ENCODE assay signal across 13 mouse cellular contexts in the genomic region with DNA sequence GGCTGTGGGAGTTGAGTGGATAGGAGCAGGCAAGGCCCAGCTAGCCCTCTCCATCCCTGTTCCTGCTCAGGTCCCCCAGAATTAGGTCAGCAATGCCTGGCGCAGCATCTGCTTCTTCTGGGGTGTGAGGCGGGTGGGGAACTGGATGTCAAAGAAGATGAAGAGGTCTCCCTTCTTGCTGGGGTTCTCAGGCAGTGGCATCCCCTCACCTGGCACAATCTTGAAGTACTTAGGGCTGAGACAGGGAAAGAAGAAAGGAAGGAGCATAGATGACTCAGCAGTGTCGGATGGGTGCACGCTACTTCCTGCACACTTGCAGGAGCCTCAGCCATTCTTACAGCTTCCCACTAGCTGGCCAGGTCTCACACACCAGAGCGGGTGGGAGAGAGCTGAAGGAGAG. TPM values are rescaled to one million over a fixed set of nuclear protein-coding genes. Genes with fewer than 3 reads are reported as not detected.
DNase-seq lines count a peak whose midpoint lies in the region; ATAC-seq and TF ChIP-seq lines count a peak whose summit lies in the region.
"Had no signal": no experiment of that assay in that cellular context is flagged by ENCODE, and none has a peak within 500 bp of the region (broad histone marks: within the 10 kb centered on the region; RNA-seq: fewer than 3 reads in every experiment).

No protein-coding gene starts in this region.

- H3K4me2 ChIP-seq in liver, embryonic 12.5 days, result no peak overlapping the region
- no peak overlapping the region for H3K4me2 ChIP-seq in forebrain, postnatal 0 days (ENCODE audit: low read depth)
- no peak overlapping the region for H3K4me2 ChIP-seq in midbrain, embryonic 16.5 days (ENCODE audit: low read length)
- H3K4me2 ChIP-seq: lung, embryonic 14.5 days had no signal

- no peak for TF ChIP-seq POLR2A in ES-Bruce4 (IDR thresholded peaks at IDR 0.05; ENCODE audit: insufficient read depth, low read length)

- peak overlapping the region; percentile 62; the same call in 1 of the 2 replicates for H3K27ac ChIP-seq in ES-Bruce4 (ENCODE audit: insufficient read depth, low read length)
- H3K27ac ChIP-seq in liver, embryonic 12.5 days, result peak overlapping the region; percentile 84
- no peak overlapping the region for H3K27ac ChIP-seq in forebrain, postnatal 0 days (ENCODE audit: low read depth, low read length)
- no peak overlapping the region for H3K27ac ChIP-seq in midbrain, embryonic 16.5 days (ENCODE audit: low read length)

- no peak overlapping the region for H3K4me3 ChIP-seq in ES-Bruce4 (ENCODE audit: low read depth, low read length)
- H3K4me3 ChIP-seq in liver, embryonic 12.5 days, result no peak overlapping the region
- no peak overlapping the region for H3K4me3 ChIP-seq in forebrain, postnatal 0 days (ENCODE audit: low read depth, low read length)
- no peak overlapping the region for H3K4me3 ChIP-seq in midbrain, embryonic 16.5 days (ENCODE audit: low read depth, low read length)

- H3K9me3 ChIP-seq in ES-Bruce4 (replicated peaks; ENCODE audit: control insufficient read depth, insufficient read depth, low read length, poor library complexity, severe bottlenecking), result no peaks in the 10 kb centered on the region
- H3K9me3 ChIP-seq in liver, embryonic 12.5 days (replicated peaks), result no peaks in the 10 kb centered on the region
- no peaks in the 10 kb centered on the region for H3K9me3 ChIP-seq in forebrain, postnatal 0 days (ENCODE audit: low read length)
- no peaks in the 10 kb centered on the region for H3K9me3 ChIP-seq in midbrain, embryonic 16.5 days (replicated peaks; ENCODE audit: control insufficient read depth, low read length, poor library complexity, severe bottlenecking)

- no peak for TF ChIP-seq EP300 in ES-Bruce4 (IDR thresholded peaks at IDR 0.05; ENCODE audit: insufficient read depth, low read depth, low read length)

- peak; percentile 60 for DNase-seq in CD4-positive helper T cell, adult 2 months (ENCODE audit: low read depth, low spot score)
- DNase-seq in splenic B cell, adult 2 months (ENCODE audit: low read depth, low spot score), result peak; percentile 51
- DNase-seq in forebrain, postnatal 0 days, result no peak
- DNase-seq in embryo, embryonic 11 days, result no peak
- DNase-seq: cerebellum, postnatal 36 days; gastrocnemius, postnatal 14 days; heart, postnatal 36 days; kidney, adult 9 months; lung, embryonic 14.5 days had no signal

- no peak for TF ChIP-seq CTCF in ES-Bruce4 (IDR thresholded peaks at IDR 0.05; ENCODE audit: low read depth, low read length)
- TF ChIP-seq CTCF in forebrain, postnatal 0 days (IDR thresholded peaks at IDR 0.05; ENCODE audit: low read depth), result no peak

- peak; percentile 13; the same call in 1 of the 2 replicates for ATAC-seq in liver, embryonic 12.5 days
- no peak for ATAC-seq in forebrain, postnatal 0 days
- no peak for ATAC-seq in midbrain, embryonic 16.5 days

- WGBS in liver, embryonic 12.5 days (ENCODE audit: insufficient replicate concordance), result 39% methylated on average over 5 of the region's 5 CpGs
- WGBS in forebrain, postnatal 0 days, result 94% methylated on average over 5 of the region's 5 CpGs
- WGBS in midbrain, embryonic 16.5 days, result 96% methylated on average over 5 of the region's 5 CpGs

- peaks cover 14% of the 10 kb centered on the region for H3K4me1 ChIP-seq in ES-Bruce4 (ENCODE audit: control insufficient read depth, insufficient read depth, low read length)
- H3K4me1 ChIP-seq in liver, embryonic 12.5 days, result peaks cover 72% of the 10 kb centered on the region
- no peaks in the 10 kb centered on the region for H3K4me1 ChIP-seq in forebrain, postnatal 0 days (ENCODE audit: insufficient read depth)
- no peaks in the 10 kb centered on the region for H3K4me1 ChIP-seq in midbrain, embryonic 16.5 days (ENCODE audit: control insufficient read depth, insufficient read depth, low read length)

- H3K9ac ChIP-seq in ES-Bruce4 (ENCODE audit: low read depth, poor library complexity, severe bottlenecking), result no peak overlapping the region
- H3K9ac ChIP-seq in liver, embryonic 12.5 days, result 0 out of 2 replicates have a peak overlapping the region, but pooled peaks have one; percentile 39
- H3K9ac ChIP-seq in forebrain, postnatal 0 days, result no peak overlapping the region
- no peak overlapping the region for H3K9ac ChIP-seq in midbrain, embryonic 16.5 days (ENCODE audit: low read depth, low read length)
- H3K9ac ChIP-seq: lung, embryonic 14.5 days had no signal

- H3K36me3 ChIP-seq in ES-Bruce4 (ENCODE audit: control insufficient read depth, insufficient read depth, low read length, poor library complexity, severe bottlenecking), result peaks cover 16% of the 10 kb centered on the region
- H3K36me3 ChIP-seq in liver, embryonic 12.5 days, result peaks cover 27% of the 10 kb centered on the region
- peaks cover 19% of the 10 kb centered on the region for H3K36me3 ChIP-seq in splenic B cell, adult 2 months (ENCODE audit: control insufficient read depth, insufficient read depth, low read length, poor library complexity, severe bottlenecking)
- H3K36me3 ChIP-seq in forebrain, postnatal 0 days (ENCODE audit: insufficient read depth), result no peaks in the 10 kb centered on the region
- H3K36me3 ChIP-seq in midbrain, embryonic 16.5 days (ENCODE audit: control insufficient read depth, insufficient read depth, low read length), result no peaks in the 10 kb centered on the region

- H3K27me3 ChIP-seq in ES-Bruce4 (ENCODE audit: control insufficient read depth, insufficient read depth, low read length, poor library complexity, severe bottlenecking), result no peaks in the 10 kb centered on the region
- H3K27me3 ChIP-seq in liver, embryonic 12.5 days (replicated peaks), result peaks cover 3% of the 10 kb centered on the region; the same call in 1 of the 2 replicates
- H3K27me3 ChIP-seq in splenic B cell, adult 2 months (ENCODE audit: control insufficient read depth, insufficient read depth, low read length, poor library complexity, severe bottlenecking), result no peaks in the 10 kb centered on the region
- no peaks in the 10 kb centered on the region for H3K27me3 ChIP-seq in forebrain, postnatal 0 days (ENCODE audit: insufficient read depth, low read length)
- H3K27me3 ChIP-seq in midbrain, embryonic 16.5 days (ENCODE audit: control insufficient read depth, insufficient read depth, low read depth, low read length), result no peaks in the 10 kb centered on the region

RNA-seq across cellular contexts. Expression of a gene that starts 9.9 kb away (rescaled TPM):
- polyA plus RNA-seq in ES-Bruce4 (2011; ENCODE audit: insufficient read depth, insufficient read length, low read depth, missing spikeins), result 162 and 171 TPM in 2 replicates
- 814 and 842 TPM in 2 replicates for polyA plus RNA-seq in liver, embryonic 12.5 days (2016; fragmentation: Nextera tagmentation; extraction: Ambion mirVana)
- 28.9 and 88.3 TPM in 2 replicates for total RNA-seq in forebrain, postnatal 0 days (2014; rRNA removed)
- 83.6 and 106 TPM in 2 replicates for polyA plus RNA-seq in forebrain, postnatal 0 days (2015; fragmentation: Nextera tagmentation; extraction: Ambion mirVana)
- polyA plus RNA-seq in midbrain, embryonic 16.5 days (2015; fragmentation: Nextera tagmentation; extraction: Ambion mirVana), result 59.5 and 69.5 TPM in 2 replicates

RNA-seq across cellular contexts. Expression of a gene that starts 11.7 kb away (rescaled TPM):
- 0.39 TPM in 1 of 2 replicates, not detected in the other for polyA plus RNA-seq in ES-Bruce4 (2011; ENCODE audit: insufficient read depth, insufficient read length, low read depth, missing spikeins)
- 2.5 TPM in 2 replicates for polyA plus RNA-seq in liver, embryonic 12.5 days (2016; fragmentation: Nextera tagmentation; extraction: Ambion mirVana)
- total RNA-seq in forebrain, postnatal 0 days (2014; rRNA removed), result 3.4 TPM in 2 replicates
- 4.0 and 7.0 TPM in 2 replicates for polyA plus RNA-seq in forebrain, postnatal 0 days (2015; fragmentation: Nextera tagmentation; extraction: Ambion mirVana)
- 3.9 and 4.4 TPM in 2 replicates for polyA plus RNA-seq in midbrain, embryonic 16.5 days (2015; fragmentation: Nextera tagmentation; extraction: Ambion mirVana)
- total RNA-seq: gastrocnemius, postnatal 14 days; heart, postnatal 36 days had no signal

RNA-seq across cellular contexts. Expression of a gene that starts 30.3 kb away (rescaled TPM):
- polyA plus RNA-seq in ES-Bruce4 (2011; ENCODE audit: insufficient read depth, insufficient read length, low read depth, missing spikeins), result not detected in 2 replicates
- 0.10 TPM in 1 of 2 replicates, not detected in the other for polyA plus RNA-seq in liver, embryonic 12.5 days (2016; fragmentation: Nextera tagmentation; extraction: Ambion mirVana)
- 0.15 and 0.19 TPM in 2 replicates for total RNA-seq in forebrain, postnatal 0 days (2014; rRNA removed)
- polyA plus RNA-seq in forebrain, postnatal 0 days (2015; fragmentation: Nextera tagmentation; extraction: Ambion mirVana), result not detected in 2 replicates
- not detected in 2 replicates for polyA plus RNA-seq in midbrain, embryonic 16.5 days (2015; fragmentation: Nextera tagmentation; extraction: Ambion mirVana)
- polyA plus RNA-seq: brain, embryonic 14.5 days; lung, embryonic 14.5 days had no signal

RNA-seq across cellular contexts. Expression of a gene that starts 33.8 kb away (rescaled TPM):
- polyA plus RNA-seq in ES-Bruce4 (2011; ENCODE audit: insufficient read depth, insufficient read length, low read depth, missing spikeins), result 9.2 and 14.6 TPM in 2 replicates
- polyA plus RNA-seq in liver, embryonic 12.5 days (2016; fragmentation: Nextera tagmentation; extraction: Ambion mirVana), result 15.1 and 18.1 TPM in 2 replicates
- total RNA-seq in forebrain, postnatal 0 days (2014; rRNA removed), result 4.8 and 10.3 TPM in 2 replicates
- 3.5 and 5.7 TPM in 2 replicates for polyA plus RNA-seq in forebrain, postnatal 0 days (2015; fragmentation: Nextera tagmentation; extraction: Ambion mirVana)
- 15.7 and 17.2 TPM in 2 replicates for polyA plus RNA-seq in midbrain, embryonic 16.5 days (2015; fragmentation: Nextera tagmentation; extraction: Ambion mirVana)

Comparison
In these comparisons a context has a peak if more than half of its experiments do, and no peak if none do; other contexts are left out.
1. DNase-seq: peak in CD4-positive helper T cell, adult 2 months (single experiment) and splenic B cell, adult 2 months (single experiment); none in forebrain, postnatal 0 days (single experiment) and embryo, embryonic 11 days (single experiment).
2. H3K27ac ChIP-seq: peak in ES-Bruce4 (single experiment) and liver, embryonic 12.5 days (single experiment); none in forebrain, postnatal 0 days (single experiment) and midbrain, embryonic 16.5 days (single experiment).